Mouse (Mus musculus) spleen, adult 2 months (tissue): ENCODE measurements around the gene Efna3.

Experiments used
- CTCF ChIP-seq: fragments of 200-500 bp; IDR thresholded peaks from 2 replicates; pipeline ENCODE4 v1.5.1; 2011; ENCODE audit warnings: mild to moderate bottlenecking, inconsistent platforms; ENCODE audit not compliant: insufficient read depth, insufficient read length, insufficient replicate concordance; ENCODE audit errors: extremely low read depth
- POLR2A ChIP-seq: fragments of 200-500 bp; IDR thresholded peaks from 2 replicates; pipeline ENCODE4 v1.6.1; 2011; ENCODE audit warnings: low read depth, low read length, inconsistent platforms

GRCm38 (mm10) chr3:89294195-89294594 is 28.6 kb downstream of the Efna3 start:
- TF ChIP-seq POLR2A (no peak), CTCF (no peak)
